Mouse (Mus musculus): ENCODE data around the gene Nop14.
"Not testable (repeated sequence)": the region's sequence is repeated elsewhere in the genome, so short reads cannot be mapped to it uniquely, and the experiment has no call there.

Gene Nop14

GRCm38 (mm10) chr5:34609966-34610365, 50.0 kb downstream of the Nop14 start:
- peak; percentile 26 for DNase-seq

DNA sequence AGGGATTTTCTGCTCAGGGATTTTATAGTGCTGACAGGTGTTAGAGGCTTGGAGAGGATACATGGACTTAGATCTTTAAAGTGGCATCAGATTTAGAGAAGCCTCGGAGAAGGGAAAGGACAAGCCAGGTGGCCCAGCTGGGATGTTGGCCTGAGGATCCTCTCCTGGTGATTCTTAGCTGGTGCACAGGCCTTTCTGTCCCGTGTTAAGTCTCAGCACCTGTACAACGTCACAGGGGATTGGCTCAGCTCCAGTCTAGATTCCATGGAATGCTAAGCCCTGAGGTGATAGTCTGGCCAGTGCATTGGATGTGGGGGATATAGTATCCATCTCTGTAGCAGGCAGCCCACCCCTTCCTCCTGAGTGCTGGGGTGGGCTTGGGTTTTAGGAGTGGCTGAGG, 51.7 kb downstream of the Nop14 start:
- no peak for DNase-seq

DNA sequence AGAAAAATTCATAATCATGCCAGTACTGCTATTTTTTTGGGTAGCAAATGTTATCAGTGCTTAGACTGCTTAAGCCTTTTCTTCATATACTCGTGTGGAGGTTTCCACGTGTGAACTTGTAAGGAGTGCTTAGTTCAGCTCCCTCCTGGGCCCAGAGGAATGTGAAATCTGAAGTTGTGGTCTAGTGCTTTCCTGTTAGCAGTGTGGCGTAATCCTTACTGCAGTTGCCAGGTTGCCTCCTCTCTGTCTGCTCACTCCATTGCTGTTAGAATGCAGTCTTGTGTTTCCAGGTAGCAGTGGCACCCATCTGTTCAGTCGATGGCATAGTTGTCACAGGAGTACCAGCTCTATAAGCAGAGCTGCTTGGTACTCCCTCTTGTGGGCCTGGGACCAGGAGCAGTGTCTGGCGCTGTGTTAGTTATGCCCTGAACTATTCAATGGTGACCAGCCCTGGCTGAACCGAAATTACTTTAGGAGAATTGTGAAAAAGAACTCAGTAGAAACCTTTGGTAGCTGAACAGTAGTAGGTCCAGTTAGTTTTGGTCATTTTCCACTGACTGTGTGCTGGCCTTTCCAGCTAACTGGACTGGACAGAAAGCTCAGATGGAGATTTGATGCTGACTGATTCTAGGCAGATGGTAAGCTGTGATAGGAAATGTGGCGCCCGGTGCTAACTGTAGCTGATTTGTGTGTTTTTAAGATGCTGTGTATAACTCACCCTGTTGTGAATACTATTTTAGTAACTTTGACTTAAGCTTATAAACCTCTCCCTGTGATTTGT, 52.7 kb downstream of the Nop14 start:
- DNase-seq = no peak

GRCm38 (mm10) chr5:34604576-34604975, 55.4 kb downstream of the Nop14 start:
- DNase-seq = no peak

DNA sequence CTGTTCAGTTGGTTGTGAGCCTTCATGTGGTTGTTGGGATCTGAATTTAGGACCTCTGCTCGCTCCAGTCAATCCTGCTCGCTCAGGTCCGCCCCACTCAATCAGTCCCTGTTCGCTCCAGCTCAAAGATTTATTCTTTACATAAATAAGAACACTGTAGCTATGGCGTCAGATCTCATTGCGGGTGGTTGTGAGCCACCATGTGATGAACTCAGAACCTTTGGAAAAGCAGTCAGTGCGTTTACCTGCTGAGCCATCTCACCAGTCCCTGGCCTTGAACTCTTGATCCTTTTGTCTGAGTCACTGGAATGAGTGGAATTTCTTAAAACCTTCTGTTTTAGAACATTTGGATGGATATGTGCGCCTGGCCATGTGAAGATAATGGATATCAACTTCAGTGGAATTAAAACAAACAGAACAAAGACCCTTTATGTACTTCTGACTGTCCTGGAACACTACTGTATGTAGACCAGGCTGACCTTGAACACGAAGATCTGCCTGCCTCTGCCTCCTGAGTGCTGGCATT, 66.7 kb downstream of the Nop14 start:
- no peak for DNase-seq

GRCm38 (mm10) chr5:34592666-34593065, 67.3 kb downstream of the Nop14 start:
- DNase-seq = no peak

GRCm38 (mm10) chr5:34592224-34592623, 67.7 kb downstream of the Nop14 start:
- DNase-seq = not testable (repeated sequence)

- DNase-seq = peak; percentile 32
Measured at GRCm38 (mm10) chr5:34591388-34592004, 68.5 kb downstream of the Nop14 start.

DNA sequence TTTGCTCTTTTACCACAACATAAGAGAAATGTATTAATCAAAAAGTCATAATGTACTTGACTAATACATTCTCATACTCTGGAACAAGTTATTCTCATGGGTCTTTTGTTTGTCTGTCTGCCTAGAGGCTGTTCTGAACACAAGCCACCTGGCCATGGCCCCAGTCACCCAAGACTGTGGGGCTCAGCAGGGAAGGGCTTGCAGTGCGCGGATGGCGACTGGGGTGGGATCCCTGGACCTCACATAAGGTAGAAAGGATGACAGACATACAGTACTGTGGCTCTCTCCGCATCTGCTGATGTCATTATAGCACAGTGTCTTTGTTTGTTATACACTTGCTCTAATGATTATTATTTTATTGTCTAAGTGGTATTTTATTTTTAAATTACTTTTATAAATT, 69.2 kb downstream of the Nop14 start:
- no peak for DNase-seq

DNA sequence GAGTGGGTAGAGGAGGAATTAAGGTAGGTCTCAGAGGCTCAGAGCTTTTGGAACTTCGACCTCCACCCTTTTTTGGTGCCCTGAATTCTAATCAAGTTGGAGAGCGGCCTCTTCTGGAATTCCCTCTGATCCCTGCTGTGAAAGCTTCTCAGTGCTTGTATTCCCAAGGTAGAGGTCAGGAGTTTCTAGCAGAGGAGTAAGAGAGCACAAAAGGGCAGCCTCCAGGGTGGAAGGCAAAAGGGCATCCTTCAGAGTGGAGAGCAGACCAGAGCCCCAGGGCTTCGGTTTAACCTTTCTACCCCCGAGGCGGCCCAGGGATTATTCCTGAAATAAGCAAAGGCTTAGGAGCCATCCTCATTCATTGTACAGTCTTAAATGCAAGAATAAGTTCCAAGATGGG, 69.9 kb downstream of the Nop14 start:
- peak; percentile 69 for DNase-seq
